Mouse (Mus musculus) bone marrow, adult 2 months (tissue): ENCODE measurements around the gene Gm17268.

Experiments used
- CTCF ChIP-seq: fragments of 200-500 bp; IDR thresholded peaks from 2 replicates; pipeline ENCODE4 v1.5.1; 2011; ENCODE audit warnings: low read length, control low read depth; ENCODE audit not compliant: control insufficient read depth, insufficient read depth
- POLR2A ChIP-seq: fragments of 200-500 bp; IDR thresholded peaks from 2 replicates; pipeline ENCODE4 v1.6.1; 2011; ENCODE audit warnings: low read depth, mild to moderate bottlenecking, control low read depth, low read length, borderline replicate concordance; ENCODE audit not compliant: control insufficient read depth

- TF ChIP-seq POLR2A (no peak), CTCF (no peak)
These were observed 26.8 kb downstream of the Gm17268 start for GRCm38 (mm10) chr11:82011411-82012193.
